Mouse (Mus musculus): ENCODE results near the gene Siah2. TPM values are rescaled to one million over a fixed set of nuclear protein-coding genes. Genes with fewer than 3 reads are reported as not detected.

Gene Siah2
- polyA plus RNA-seq (2015; fragmentation: Nextera tagmentation; extraction: Ambion mirVana) = 10.2 and 12.2 TPM in 2 replicates

GRCm38 (mm10) chr3:58691997-58692721, at the start of gene Siah2:
Gene Siah2, minus strand, starts transcription at chr3:58692400.
- Histone ChIP-seq H3K4me3 (replicated peaks) (peak within 1 kb of the TSS; percentile 88), H3K27me3 (replicated peaks) (no peaks in the 10 kb centered on the region), H3K9ac (replicated peaks) (peak within 1 kb of the TSS; percentile 88), H3K36me3 (no peaks in the 10 kb centered on the region), H3K4me1 (peaks cover 35% of the 10 kb centered on the region), H3K27ac (replicated peaks) (peak within 1 kb of the TSS; percentile 91), H3K4me2 (peak within 1 kb of the TSS; percentile 82), H3K9me3 (replicated peaks) (no peaks in the 10 kb centered on the region)
- WGBS = under 1% methylated on average over 82 of the region's 87 CpGs
- ATAC-seq (ENCODE audit: low FRiP score) = peak; percentile 95

DNA sequence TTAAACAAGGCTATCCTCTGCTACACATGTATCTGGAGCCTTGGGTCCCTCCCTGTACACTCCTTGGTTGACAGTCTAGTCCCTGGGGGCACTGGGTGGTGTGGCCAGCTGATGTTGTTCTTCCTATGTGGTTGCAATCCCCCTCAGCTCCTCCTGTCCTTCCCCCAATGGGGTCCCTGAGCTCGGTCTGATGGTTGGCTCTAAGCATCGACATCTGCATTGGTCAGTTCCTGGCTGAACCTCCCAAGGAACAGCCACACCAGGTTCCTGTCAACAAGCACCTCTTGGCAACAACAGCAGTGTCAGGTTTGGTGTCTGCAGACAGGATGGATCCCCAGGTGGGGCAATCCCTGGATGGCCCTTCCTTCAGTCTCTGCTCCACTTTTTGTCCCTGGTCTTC, 47.3 kb upstream of the Siah2 start:
- no peaks in the 10 kb centered on the region for H3K9me3 ChIP-seq (replicated peaks)
- no peak for ATAC-seq (ENCODE audit: low FRiP score)
- no peak overlapping the region for H3K4me3 ChIP-seq (replicated peaks)
- H3K9ac ChIP-seq (replicated peaks) = no peak overlapping the region
- no peaks in the 10 kb centered on the region for H3K27me3 ChIP-seq (replicated peaks)
- H3K27ac ChIP-seq (replicated peaks) = no peak overlapping the region
- WGBS = 69% methylated on average over 2 of the region's 2 CpGs
- no peaks in the 10 kb centered on the region for H3K4me1 ChIP-seq
- no peak overlapping the region for H3K4me2 ChIP-seq
- no peaks in the 10 kb centered on the region for H3K36me3 ChIP-seq

GRCm38 (mm10) chr3:58738346-58739089, 46.3 kb upstream of the Siah2 start:
- H3K27ac ChIP-seq (replicated peaks) = no peak overlapping the region
- 25% methylated on average over 6 of the region's 6 CpGs for WGBS
- peak; percentile 61 for ATAC-seq (ENCODE audit: low FRiP score)

GRCm38 (mm10) chr3:58731520-58731919, 39.3 kb upstream of the Siah2 start:
- Histone ChIP-seq H3K4me2 (no peak overlapping the region), H3K9me3 (replicated peaks) (no peaks in the 10 kb centered on the region), H3K4me1 (0 out of 2 replicates have a peak, but pooled peaks cover 3% of the 10 kb centered on the region), H3K36me3 (no peaks in the 10 kb centered on the region), H3K27me3 (replicated peaks) (no peaks in the 10 kb centered on the region), H3K9ac (replicated peaks) (no peak overlapping the region), H3K4me3 (replicated peaks) (no peak overlapping the region), H3K27ac (replicated peaks) (no peak overlapping the region)
- 61% methylated on average over 5 of the region's 5 CpGs for WGBS
- no peak for ATAC-seq (ENCODE audit: low FRiP score)

More at GRCm38 (mm10) chr3:58738346-58739089, 46.3 kb upstream of the Siah2 start:
- H3K4me1 ChIP-seq = no peaks in the 10 kb centered on the region
- H3K4me2 ChIP-seq = no peak overlapping the region
- H3K36me3 ChIP-seq = no peaks in the 10 kb centered on the region
- no peaks in the 10 kb centered on the region for H3K27me3 ChIP-seq (replicated peaks)
- H3K9me3 ChIP-seq (replicated peaks) = no peaks in the 10 kb centered on the region
- H3K9ac ChIP-seq (replicated peaks) = no peak overlapping the region
- H3K4me3 ChIP-seq (replicated peaks) = no peak overlapping the region

GRCm38 (mm10) chr3:58730580-58730979, 38.4 kb upstream of the Siah2 start:
- no peak overlapping the region for H3K4me3 ChIP-seq (replicated peaks)
- 0 out of 2 replicates have a peak, but pooled peaks cover 3% of the 10 kb centered on the region for H3K4me1 ChIP-seq
- ATAC-seq (ENCODE audit: low FRiP score) = no peak
- no peak overlapping the region for H3K27ac ChIP-seq (replicated peaks)
- no peaks in the 10 kb centered on the region for H3K9me3 ChIP-seq (replicated peaks)
- H3K9ac ChIP-seq (replicated peaks) = no peak overlapping the region
- no peaks in the 10 kb centered on the region for H3K27me3 ChIP-seq (replicated peaks)
- no peaks in the 10 kb centered on the region for H3K36me3 ChIP-seq
- H3K4me2 ChIP-seq = no peak overlapping the region
- WGBS = 87% methylated on average over 3 of the region's 3 CpGs

GRCm38 (mm10) chr3:58729549-58729948, 37.3 kb upstream of the Siah2 start:
- no peaks in the 10 kb centered on the region for H3K36me3 ChIP-seq
- H3K9ac ChIP-seq (replicated peaks) = no peak overlapping the region
- no peak for ATAC-seq (ENCODE audit: low FRiP score)
- no peak overlapping the region for H3K27ac ChIP-seq (replicated peaks)
- no peak overlapping the region for H3K4me2 ChIP-seq
- no peak overlapping the region for H3K4me3 ChIP-seq (replicated peaks)
- no peaks in the 10 kb centered on the region for H3K9me3 ChIP-seq (replicated peaks)
- 0 out of 2 replicates have a peak, but pooled peaks cover 3% of the 10 kb centered on the region for H3K4me1 ChIP-seq
- no peaks in the 10 kb centered on the region for H3K27me3 ChIP-seq (replicated peaks)

GRCm38 (mm10) chr3:58727601-58728000, 35.4 kb upstream of the Siah2 start:
- H3K36me3 ChIP-seq = no peaks in the 10 kb centered on the region
- ATAC-seq (ENCODE audit: low FRiP score) = no peak
- WGBS = 86% methylated on average over 4 of the region's 4 CpGs

GRCm38 (mm10) chr3:58727012-58727411, 34.8 kb upstream of the Siah2 start:
- Histone ChIP-seq H3K4me3 (replicated peaks) (no peak overlapping the region), H3K4me1 (no peaks in the 10 kb centered on the region), H3K36me3 (no peaks in the 10 kb centered on the region), H3K4me2 (no peak overlapping the region), H3K27me3 (replicated peaks) (no peaks in the 10 kb centered on the region), H3K27ac (replicated peaks) (no peak overlapping the region), H3K9me3 (replicated peaks) (no peaks in the 10 kb centered on the region), H3K9ac (replicated peaks) (no peak overlapping the region)
- peak; percentile 65; the same call in 1 of the 2 replicates for ATAC-seq (ENCODE audit: low FRiP score)
- 52% methylated on average over 3 of the region's 3 CpGs for WGBS

More at GRCm38 (mm10) chr3:58727601-58728000, 35.4 kb upstream of the Siah2 start:
- Histone ChIP-seq H3K9ac (replicated peaks) (no peak overlapping the region), H3K4me2 (no peak overlapping the region), H3K9me3 (replicated peaks) (no peaks in the 10 kb centered on the region), H3K27me3 (replicated peaks) (no peaks in the 10 kb centered on the region), H3K4me3 (replicated peaks) (no peak overlapping the region), H3K27ac (replicated peaks) (no peak overlapping the region), H3K4me1 (0 out of 2 replicates have a peak, but pooled peaks cover 3% of the 10 kb centered on the region)

GRCm38 (mm10) chr3:58726374-58726773, 34.2 kb upstream of the Siah2 start:
- no peak overlapping the region for H3K4me2 ChIP-seq
- no peak overlapping the region for H3K9ac ChIP-seq (replicated peaks)
- no peaks in the 10 kb centered on the region for H3K4me1 ChIP-seq
- no peaks in the 10 kb centered on the region for H3K27me3 ChIP-seq (replicated peaks)
- H3K9me3 ChIP-seq (replicated peaks) = no peaks in the 10 kb centered on the region
- WGBS = 89% methylated on average over 3 of the region's 3 CpGs
- H3K4me3 ChIP-seq (replicated peaks) = no peak overlapping the region
- no peak for ATAC-seq (ENCODE audit: low FRiP score)
- H3K27ac ChIP-seq (replicated peaks) = no peak overlapping the region
- no peaks in the 10 kb centered on the region for H3K36me3 ChIP-seq

- Histone ChIP-seq H3K4me2 (no peak overlapping the region), H3K4me3 (replicated peaks) (no peak overlapping the region), H3K36me3 (no peaks in the 10 kb centered on the region), H3K27ac (replicated peaks) (no peak overlapping the region), H3K9ac (replicated peaks) (no peak overlapping the region), H3K4me1 (no peaks in the 10 kb centered on the region), H3K27me3 (replicated peaks) (no peaks in the 10 kb centered on the region), H3K9me3 (replicated peaks) (no peaks in the 10 kb centered on the region)
- ATAC-seq (ENCODE audit: low FRiP score) = no peak
Measured at GRCm38 (mm10) chr3:58724815-58725214, 32.6 kb upstream of the Siah2 start.

- Histone ChIP-seq H3K27ac (replicated peaks) (no peak overlapping the region), H3K4me1 (no peaks in the 10 kb centered on the region), H3K4me3 (replicated peaks) (no peak overlapping the region), H3K4me2 (no peak overlapping the region), H3K27me3 (replicated peaks) (no peaks in the 10 kb centered on the region), H3K9ac (replicated peaks) (no peak overlapping the region), H3K36me3 (no peaks in the 10 kb centered on the region), H3K9me3 (replicated peaks) (no peaks in the 10 kb centered on the region)
- WGBS = 97% methylated on average over 2 of the region's 2 CpGs
- ATAC-seq (ENCODE audit: low FRiP score) = no peak
Measured at GRCm38 (mm10) chr3:58723656-58724055, 31.5 kb upstream of the Siah2 start.

All from neural tube, embryonic 15.5 days (tissue).